Mouse (Mus musculus) cortical plate, adult 2 months (tissue): Measurements from ENCODE around the gene Ppp1r1b. TPM values are rescaled to one million over a fixed set of nuclear protein-coding genes. Genes with fewer than 3 reads are reported as not detected.

Experiments
- H3K27ac ChIP-seq: fragments of 200-500 bp; 2 replicates; pipeline ENCODE4 v1.5.1; 2012; ENCODE audit warnings: low read length, control low read depth, inconsistent platforms; ENCODE audit not compliant: insufficient read depth
- H3K4me1 ChIP-seq: fragments of 200-500 bp; 2 replicates; pipeline ENCODE4 v1.6.1; 2011; ENCODE audit warnings: low read length; ENCODE audit not compliant: control insufficient read depth, insufficient read depth
- H3K4me3 ChIP-seq: fragments of 200-500 bp; 2 replicates; pipeline ENCODE4 v1.5.1; 2011; ENCODE audit warnings: mild to moderate bottlenecking, low read length, control low read depth; ENCODE audit not compliant: insufficient read depth
- CTCF ChIP-seq: fragments of 200-500 bp; IDR thresholded peaks from 2 replicates; pipeline ENCODE4 v1.5.1; 2011; ENCODE audit warnings: mild to moderate bottlenecking, control low read depth, low read length; ENCODE audit not compliant: insufficient read depth; ENCODE audit errors: extremely low read depth
- POLR2A ChIP-seq: fragments of 200-500 bp; IDR thresholded peaks from 2 replicates; pipeline ENCODE4 v1.6.1; 2011; ENCODE audit warnings: mild to moderate bottlenecking, low read length, control low read depth; ENCODE audit not compliant: insufficient read depth; ENCODE audit errors: extremely low read depth
- polyA plus RNA-seq: library from polyadenylated mRNA; depleted of rRNA; stranded (reverse); fragments of >200 nt; gene quantifications from 2 replicates; pipeline ENCODE4 v1.2.3, GENCODE M21; 2012

Ppp1r1b gene
- polyA plus RNA-seq, 1 experiment, result 322 TPM

DNA sequence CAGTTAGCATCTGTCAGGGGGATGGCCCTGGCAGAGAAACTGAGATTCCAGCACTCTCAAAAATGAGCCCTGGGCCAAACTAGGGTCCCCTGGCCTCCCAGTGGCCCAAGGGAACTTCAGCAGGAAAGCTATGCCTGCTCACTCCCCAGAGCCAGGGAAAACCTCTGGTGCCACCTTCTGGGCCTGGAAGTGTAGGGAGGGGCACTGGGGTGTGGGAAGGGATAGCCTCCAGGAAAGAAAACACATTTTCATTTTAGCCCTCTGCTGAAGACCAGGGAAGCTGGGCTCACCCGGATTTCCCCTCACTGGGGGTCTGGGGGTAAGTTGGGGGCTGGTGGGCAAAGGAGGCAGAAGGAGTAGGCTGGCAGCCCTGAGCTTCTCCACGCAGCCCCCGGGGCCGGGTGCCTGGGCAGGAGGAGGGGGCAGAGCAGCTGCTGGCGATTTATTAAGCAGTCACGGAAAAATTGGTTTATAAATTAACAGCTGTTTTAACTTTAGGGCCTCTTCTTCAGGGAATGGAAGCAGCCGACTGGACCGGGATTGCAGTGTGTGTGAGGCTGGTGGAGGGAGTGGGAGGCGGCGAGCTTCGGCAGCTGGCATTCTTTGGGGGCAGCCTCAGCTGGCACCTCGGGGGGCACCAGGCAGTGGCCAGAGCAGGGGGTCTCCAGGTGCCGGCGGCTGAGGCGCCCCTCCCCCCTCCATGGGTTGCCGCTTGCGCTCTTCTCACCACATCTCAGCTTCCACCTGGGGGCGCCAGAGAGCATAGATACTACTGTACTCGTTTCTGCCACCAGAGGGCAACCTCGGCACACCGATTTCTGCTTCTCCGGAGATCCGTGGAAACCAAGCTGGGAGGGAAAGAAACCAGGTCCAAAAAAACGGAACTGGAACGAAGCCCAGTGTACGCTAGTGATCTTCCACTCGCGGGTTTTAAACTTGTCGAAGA, 5.9 kb upstream of the Ppp1r1b start:
- no peak overlapping the region for H3K27ac ChIP-seq
- H3K4me1 ChIP-seq, result peaks cover 3% of the 10 kb centered on the region; the same call in 1 of the 2 replicates
- H3K4me3 ChIP-seq, result peak overlapping the region; percentile 15
- peak; percentile 100 for TF ChIP-seq CTCF
- TF ChIP-seq POLR2A, result no peak

DNA sequence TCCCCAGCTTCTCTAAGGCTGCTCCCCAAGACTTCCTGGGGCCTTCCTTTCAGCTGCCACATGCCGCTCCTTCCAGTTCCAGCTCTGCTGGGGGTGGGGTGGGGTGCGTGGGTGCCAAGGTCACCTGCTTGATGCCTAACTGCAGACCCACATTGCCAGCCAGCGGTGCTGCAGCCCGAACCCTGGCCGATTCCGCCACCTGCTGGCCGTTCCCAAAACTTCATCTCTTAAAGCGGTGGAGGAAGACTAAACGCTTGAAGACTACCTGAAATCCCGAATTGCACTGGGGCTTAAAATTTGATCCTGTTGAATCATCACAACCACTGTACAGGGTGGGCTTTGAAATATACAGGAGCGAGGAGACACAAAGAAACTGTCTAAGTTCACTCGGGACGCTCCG, 3.0 kb upstream of the Ppp1r1b start:
- H3K27ac ChIP-seq, result no peak overlapping the region
- H3K4me1 ChIP-seq, result peaks cover 5% of the 10 kb centered on the region
- no peak overlapping the region for H3K4me3 ChIP-seq
- TF ChIP-seq POLR2A (no peak), CTCF (peak; percentile 76)

DNA sequence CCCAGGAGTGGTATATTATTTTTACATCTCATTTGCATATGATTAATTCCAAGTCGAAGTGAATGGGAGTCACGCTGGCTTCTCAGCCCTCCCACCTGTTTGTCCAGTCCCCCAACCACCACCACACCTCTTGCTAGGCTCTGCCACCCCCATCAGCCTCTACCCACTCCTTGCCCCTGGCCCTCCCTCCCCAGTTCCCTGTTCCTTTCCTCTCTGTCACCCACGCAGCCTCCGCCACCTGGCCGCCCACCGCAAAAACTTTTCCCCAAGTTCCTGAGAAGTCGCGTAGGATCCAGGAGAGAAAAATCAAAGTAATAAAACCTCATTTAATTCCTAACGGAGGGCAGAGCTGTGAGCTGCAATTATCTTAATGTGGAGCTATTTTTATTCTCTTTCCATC, 2.0 kb upstream of the Ppp1r1b start:
- Histone ChIP-seq H3K4me1 (peaks cover 5% of the 10 kb centered on the region), H3K4me3 (no peak overlapping the region), H3K27ac (no peak overlapping the region)
- TF ChIP-seq CTCF (no peak), POLR2A (no peak)

DNA sequence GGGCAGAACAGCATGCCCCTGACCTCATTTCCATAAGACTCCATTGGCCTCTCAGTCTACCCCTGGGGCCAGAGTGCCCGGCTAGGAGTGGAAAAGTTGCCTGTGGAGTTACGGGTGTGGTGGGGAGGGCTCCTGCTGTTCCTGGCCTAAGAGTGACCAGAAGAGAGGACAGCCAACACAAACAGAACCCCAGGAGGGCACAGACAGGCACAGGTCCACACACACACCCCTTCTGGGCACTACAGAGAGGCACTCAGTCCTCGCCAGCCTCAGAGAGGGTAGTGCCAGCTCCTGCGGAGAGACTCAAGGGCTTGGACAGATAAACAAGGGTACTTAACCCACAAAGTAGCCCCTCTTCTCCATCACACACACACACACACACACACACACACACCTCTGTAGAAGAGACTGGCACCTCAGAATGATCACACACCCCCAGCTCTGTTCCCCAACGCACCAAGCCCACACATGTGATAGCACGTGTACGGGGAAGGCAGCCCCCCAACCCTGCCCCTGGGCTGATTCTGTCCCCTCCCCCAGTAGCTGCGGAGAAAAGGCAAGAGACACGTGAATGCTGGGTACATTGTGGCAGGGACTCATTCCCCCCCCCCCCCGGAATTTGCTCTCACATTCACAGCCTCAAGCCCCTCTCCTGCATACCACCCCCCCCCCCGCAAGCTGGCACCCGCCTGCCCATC, 670 bp upstream of the Ppp1r1b start:
- H3K27ac ChIP-seq, result peak overlapping the region; percentile 78; the same call in 1 of the 2 replicates
- H3K4me3 ChIP-seq, result peak overlapping the region; percentile 96
- TF ChIP-seq POLR2A (no peak), CTCF (no peak)
- H3K4me1 ChIP-seq, result peaks cover 5% of the 10 kb centered on the region

DNA sequence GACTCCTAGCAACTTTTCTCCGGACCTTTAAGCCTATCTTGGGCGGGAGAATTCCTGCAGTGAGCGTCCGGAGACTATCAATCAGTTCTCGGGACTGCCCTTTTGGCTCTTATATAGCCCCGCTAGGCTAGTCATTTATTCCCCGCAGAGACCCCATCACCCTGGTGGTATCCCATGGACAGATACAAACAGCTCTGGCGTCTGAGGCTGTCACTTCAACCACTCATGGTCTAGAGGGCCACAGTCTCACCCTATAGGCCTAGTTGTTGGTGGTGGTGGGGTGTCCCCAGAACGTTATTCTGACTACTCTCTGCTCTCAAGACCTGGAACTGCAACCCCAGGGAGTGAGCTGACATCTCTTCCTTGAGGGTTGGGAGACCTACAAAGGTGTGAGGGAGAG, 1.1 kb downstream of the Ppp1r1b start:
- Histone ChIP-seq H3K4me3 (peak overlapping the region; percentile 96), H3K27ac (0 out of 2 replicates have a peak overlapping the region, but pooled peaks have one; percentile 47), H3K4me1 (peaks cover 5% of the 10 kb centered on the region; the same call in 1 of the 2 replicates)
- TF ChIP-seq POLR2A, result no peak
- no peak for TF ChIP-seq CTCF

DNA sequence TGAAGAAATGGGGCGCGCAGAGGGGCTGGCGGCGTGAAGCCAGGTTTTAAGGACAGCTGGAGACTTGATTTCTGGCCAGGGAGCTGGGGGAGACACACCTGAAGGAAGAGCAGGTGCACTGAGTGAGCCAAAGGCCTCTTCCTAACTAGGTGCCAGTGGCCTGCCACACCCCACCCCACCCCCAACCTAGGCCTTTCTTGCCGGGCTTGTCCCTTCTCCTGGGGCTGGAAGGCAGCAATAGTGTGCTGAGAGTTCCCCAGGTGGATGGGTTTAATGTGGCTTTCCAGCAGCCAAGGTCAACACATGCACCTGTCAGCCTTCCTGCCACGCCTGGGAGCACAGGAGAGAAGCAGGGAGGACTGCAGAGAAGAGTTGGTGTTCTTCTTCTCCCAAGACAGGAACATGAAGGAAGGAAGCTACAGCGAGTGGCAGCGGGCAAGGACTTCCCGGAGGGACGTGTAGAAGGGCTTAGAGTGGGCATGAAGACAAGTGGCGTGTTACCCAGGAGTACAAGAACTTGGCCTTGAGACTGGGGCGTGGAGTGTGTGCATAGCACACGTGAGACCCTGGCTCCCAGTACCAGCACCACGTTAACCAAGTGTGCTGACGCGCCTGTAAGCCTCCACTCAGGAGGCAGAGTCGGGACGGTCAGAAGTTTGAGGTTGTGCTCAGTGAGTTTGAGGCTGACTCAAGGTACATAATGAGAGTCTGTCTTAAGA, 4.2 kb downstream of the Ppp1r1b start:
- TF ChIP-seq CTCF (no peak), POLR2A (no peak)
- Histone ChIP-seq H3K4me1 (peaks cover 3% of the 10 kb centered on the region; the same call in 1 of the 2 replicates), H3K4me3 (no peak overlapping the region), H3K27ac (no peak overlapping the region)

DNA sequence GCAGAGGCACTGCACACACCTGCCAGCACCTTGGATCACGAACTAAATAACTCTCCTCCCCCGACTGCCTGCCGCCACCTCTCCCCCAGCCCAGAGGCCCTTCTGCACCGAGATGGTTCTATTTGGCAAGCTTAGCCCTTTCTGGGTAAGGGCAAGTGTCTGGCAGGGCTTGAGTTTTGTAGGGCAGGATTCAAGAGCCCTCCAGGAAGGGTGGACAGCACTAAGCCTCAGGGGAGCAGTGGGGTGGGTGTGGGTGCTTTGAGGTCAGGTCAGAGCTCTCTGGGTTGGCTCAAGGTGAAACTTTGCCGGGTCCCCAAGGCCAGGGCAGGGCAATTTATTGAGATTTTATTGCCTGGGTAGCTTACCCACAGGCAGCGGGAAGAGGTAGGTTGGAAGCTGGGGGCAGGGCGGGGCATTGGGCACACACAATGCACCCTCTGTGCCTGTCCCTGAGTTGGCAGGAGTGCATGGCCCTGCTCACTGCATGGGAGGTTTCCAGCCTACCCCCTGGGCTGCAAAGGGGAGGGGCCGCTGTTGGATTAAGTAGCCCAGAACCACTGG, 5.5 kb downstream of the Ppp1r1b start:
- peaks cover 3% of the 10 kb centered on the region; the same call in 1 of the 2 replicates for H3K4me1 ChIP-seq
- TF ChIP-seq CTCF (no peak), POLR2A (no peak)
- H3K4me3 ChIP-seq, result no peak overlapping the region
- H3K27ac ChIP-seq, result peak overlapping the region; percentile 72

DNA sequence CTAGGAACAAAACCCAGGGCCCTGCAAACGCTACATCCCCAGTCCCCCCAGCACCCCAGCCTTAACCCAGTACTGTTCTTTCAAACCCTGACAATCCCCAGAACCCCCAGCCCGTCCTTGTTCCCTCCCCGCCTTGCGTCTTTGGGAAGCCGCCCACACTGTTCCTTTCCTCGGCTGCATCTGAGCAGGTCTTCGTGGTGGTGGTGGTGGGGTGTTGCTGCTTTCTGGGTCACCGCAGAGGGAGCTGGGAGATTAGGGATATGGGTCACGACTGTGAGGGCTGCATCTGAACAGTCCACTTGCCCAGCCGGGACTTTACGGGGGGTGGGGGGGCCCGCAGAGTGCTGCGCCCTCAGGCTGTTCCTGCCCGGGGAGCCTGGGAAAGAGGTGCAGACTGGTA, 6.2 kb downstream of the Ppp1r1b start:
- peak overlapping the region; percentile 72; the same call in 1 of the 2 replicates for H3K27ac ChIP-seq

DNA sequence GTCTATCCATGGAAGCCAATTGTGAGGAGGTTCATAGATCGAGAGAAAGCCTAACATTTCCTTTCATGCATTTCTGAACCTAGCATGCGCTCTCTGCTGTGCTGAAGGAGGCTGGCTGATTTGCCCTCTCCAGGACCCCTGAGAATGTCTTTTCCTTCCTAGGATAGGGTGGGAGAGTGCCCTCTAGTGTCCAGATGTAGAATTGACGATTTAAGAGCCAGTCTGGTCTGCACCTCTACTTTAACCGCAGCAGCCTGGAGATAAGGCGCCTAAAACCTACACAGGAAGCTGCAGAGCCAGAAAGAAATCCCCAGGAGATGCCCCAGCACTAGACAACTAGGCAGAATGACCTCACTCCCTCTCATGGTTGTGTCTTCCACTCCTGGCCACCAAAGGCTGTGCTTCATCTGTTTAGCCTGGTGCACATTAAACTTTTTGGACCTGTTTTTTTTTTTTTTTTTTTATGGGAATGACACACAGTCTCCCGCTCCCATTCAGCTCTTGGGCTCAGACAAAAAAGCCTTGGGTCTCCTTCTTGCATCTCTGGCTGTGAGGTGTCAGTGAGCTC, 7.6 kb downstream of the Ppp1r1b start:
- no peak overlapping the region for H3K4me3 ChIP-seq
- peak; percentile 71 for TF ChIP-seq CTCF
- no peak for TF ChIP-seq POLR2A
- no peak overlapping the region for H3K27ac ChIP-seq
- peaks cover 5% of the 10 kb centered on the region; the same call in 1 of the 2 replicates for H3K4me1 ChIP-seq

More for the DNA sequence above, 6.2 kb downstream of the Ppp1r1b start:
- peaks cover 4% of the 10 kb centered on the region for H3K4me1 ChIP-seq
- no peak overlapping the region for H3K4me3 ChIP-seq
- TF ChIP-seq POLR2A, result no peak
- TF ChIP-seq CTCF, result no peak
